Mouse (Mus musculus) liver, embryonic 12.5 days (tissue): ENCODE data around the gene Psmb5. TPM values are rescaled to one million over a fixed set of nuclear protein-coding genes. Genes with fewer than 3 reads are reported as not detected.

Source experiments
- ATAC-seq: fragments of 200-750 bp; cut with Nextera tagmentation; 2 replicates; pipeline ENCODE4 v1.8.0; 2017; ENCODE audit warnings: moderate number of reproducible peaks, mild to moderate bottlenecking, moderate library complexity
- H3K27ac ChIP-seq: fragments of 300-500 bp; sonication (generic); 2 replicates; pipeline ENCODE4 v1.5.1; 2016; ENCODE audit warnings: mild to moderate bottlenecking
- H3K27me3 ChIP-seq: fragments of 300-500 bp; sonication (generic); replicated peaks from 2 replicates; pipeline ENCODE4 v1.6.1; 2016; ENCODE audit warnings: mild to moderate bottlenecking, moderate library complexity
- H3K36me3 ChIP-seq: fragments of 300-500 bp; sonication (generic); 2 replicates; pipeline ENCODE4 v1.6.1; 2016; ENCODE audit warnings: mild to moderate bottlenecking, moderate library complexity
- H3K4me1 ChIP-seq: fragments of 300-500 bp; sonication (generic); 2 replicates; pipeline ENCODE4 v1.6.1; 2016
- H3K4me2 ChIP-seq: fragments of 300-500 bp; sonication (generic); 2 replicates; pipeline ENCODE4 v1.6.1; 2016; ENCODE audit warnings: mild to moderate bottlenecking, moderate library complexity
- H3K4me3 ChIP-seq: fragments of 300-500 bp; sonication (generic); 2 replicates; pipeline ENCODE4 v1.5.1; 2016; ENCODE audit warnings: mild to moderate bottlenecking, moderate library complexity
- H3K9ac ChIP-seq: fragments of 300-500 bp; sonication (generic); 2 replicates; pipeline ENCODE4 v1.6.1; 2016; ENCODE audit warnings: mild to moderate bottlenecking, moderate library complexity
- H3K9me3 ChIP-seq: fragments of 300-500 bp; sonication (generic); replicated peaks from 2 replicates; pipeline ENCODE4 v1.6.1; 2016; ENCODE audit warnings: mild to moderate bottlenecking, moderate library complexity
- WGBS: fragments of 180-500 bp; shearing (Covaris S2); methylation state at CpG from one replicate; pipeline ENCODE4 v1.1.7; 2016; ENCODE audit not compliant: insufficient replicate concordance; 5-methylcytosine and 5-hydroxymethylcytosine counted together
- polyA plus RNA-seq: library from polyadenylated mRNA; unstranded; fragments of >200 nt; fragmentation: Nextera tagmentation; extraction: Ambion mirVana; gene quantifications from 2 replicates; pipeline ENCODE4 v1.2.1, GENCODE M21; 2016

Gene Psmb5
- polyA plus RNA-seq, 1 experiment from 2014 or later = 292 TPM

DNA sequence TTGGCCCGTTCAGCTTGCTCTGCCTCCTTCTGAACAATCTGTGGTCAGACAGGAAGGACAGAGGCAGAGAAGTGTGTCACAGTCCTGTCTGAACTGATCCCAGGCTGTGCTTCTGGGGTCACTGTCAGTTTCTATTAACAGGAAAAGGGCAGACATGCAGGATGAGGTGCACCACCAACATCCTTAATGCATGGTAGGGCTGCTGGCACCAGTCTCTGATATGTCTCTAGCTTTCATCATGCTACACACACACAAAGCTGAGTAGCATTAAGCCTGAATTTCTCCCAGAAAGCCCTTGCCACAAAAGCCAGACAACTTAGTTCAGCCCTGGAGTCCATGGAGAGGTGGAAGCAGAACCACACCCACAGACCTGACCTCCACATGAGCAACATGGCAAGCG lies 25.2 kb upstream of the Psmb5 start:
- peaks cover 25% of the 10 kb centered on the region for H3K27me3 ChIP-seq
- 89% methylated on average over 2 of the region's 2 CpGs for WGBS
- H3K9ac ChIP-seq = no peak overlapping the region
- H3K9me3 ChIP-seq = no peaks in the 10 kb centered on the region
- H3K36me3 ChIP-seq = peaks cover 61% of the 10 kb centered on the region
- no peak for ATAC-seq
- H3K4me2 ChIP-seq = no peak overlapping the region
- no peak overlapping the region for H3K4me3 ChIP-seq
- H3K27ac ChIP-seq = no peak overlapping the region
- H3K4me1 ChIP-seq = peaks cover 23% of the 10 kb centered on the region

DNA sequence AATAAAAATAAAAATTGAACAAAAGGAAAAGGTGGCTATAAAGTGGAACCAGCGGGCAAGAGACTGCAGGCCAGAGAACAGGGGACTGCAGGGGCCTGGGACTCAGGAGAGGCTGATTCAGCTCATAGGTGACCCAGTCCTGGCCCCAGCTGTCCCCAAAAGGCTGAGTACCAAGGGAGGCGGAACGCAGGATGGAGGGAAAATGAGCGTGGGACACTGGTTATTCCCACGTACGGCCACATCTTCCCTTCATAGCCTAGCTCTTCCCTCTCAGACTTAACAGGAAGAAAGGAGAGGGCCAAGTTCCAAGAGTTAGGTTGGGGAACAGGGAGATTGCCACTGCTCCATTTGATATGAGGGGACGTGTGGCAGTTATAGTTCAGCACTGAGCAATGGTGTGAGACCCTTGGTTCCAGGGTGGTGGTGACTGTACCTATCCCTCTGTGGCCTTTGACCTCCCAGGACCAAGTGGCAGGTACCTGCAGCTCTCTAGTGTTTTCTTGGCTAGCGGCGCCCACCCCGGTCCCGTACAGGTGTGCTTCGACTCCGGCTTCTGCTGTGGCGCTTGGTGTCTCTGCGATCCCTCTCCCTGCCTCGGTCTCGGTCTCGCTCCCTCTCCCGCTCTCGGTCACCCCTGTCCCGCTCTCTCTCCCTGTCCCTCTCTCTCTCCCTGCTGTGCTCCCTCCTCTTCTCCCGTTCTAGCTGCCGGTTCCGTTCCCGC lies 24.6 kb upstream of the Psmb5 start:
- 87% methylated on average over 25 of the region's 25 CpGs for WGBS

DNA sequence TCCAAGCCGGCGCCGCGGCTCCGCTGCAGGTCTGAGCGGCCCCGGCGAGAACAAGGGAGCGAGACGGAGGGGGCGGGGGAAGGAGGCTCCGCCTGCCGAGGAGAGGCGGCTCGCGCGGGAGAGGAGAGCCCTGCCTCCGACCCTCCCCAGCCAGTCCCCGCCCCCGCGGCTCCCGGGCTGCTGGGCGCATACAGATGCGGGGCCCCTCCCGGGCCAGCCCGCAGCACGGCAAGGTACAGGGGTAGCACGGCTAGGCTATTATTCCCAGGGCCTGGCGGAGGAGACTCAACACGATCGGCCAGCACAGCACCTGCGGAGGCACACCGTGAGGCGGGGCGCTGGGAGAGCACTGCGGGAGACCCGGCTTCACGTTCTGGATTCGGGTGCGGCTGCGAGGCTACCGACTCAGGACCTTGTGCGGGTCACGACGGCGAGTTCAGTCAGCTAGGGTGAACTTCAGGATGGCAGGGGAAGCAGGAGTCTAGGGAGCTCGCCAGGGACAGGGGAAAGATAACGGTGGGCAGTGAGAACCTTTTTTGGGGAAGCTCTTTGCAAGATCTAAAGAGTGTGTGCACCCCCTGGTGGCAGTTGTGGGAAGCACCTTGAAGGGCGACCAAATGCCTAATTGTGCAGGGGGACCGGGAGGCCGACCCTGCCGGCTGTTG lies 23.6 kb upstream of the Psmb5 start, which contains the start of gene Cdh24:
Cdh24 (minus strand) TSS at position 60 of the 665 bp plus-strand sequence.
- WGBS = under 1% methylated on average over 51 of the region's 52 CpGs
- Histone ChIP-seq H3K27me3 (peaks cover 25% of the 10 kb centered on the region), H3K9me3 (no peaks in the 10 kb centered on the region), H3K27ac (peak within 1 kb of the TSS; percentile 75), H3K4me3 (peak within 1 kb of the TSS; percentile 71), H3K4me1 (peaks cover 20% of the 10 kb centered on the region), H3K9ac (peak within 1 kb of the TSS; percentile 80), H3K36me3 (peaks cover 49% of the 10 kb centered on the region), H3K4me2 (peak within 1 kb of the TSS; percentile 100)
- peak; percentile 93 for ATAC-seq

More for the DNA sequence above, 24.6 kb upstream of the Psmb5 start:
- ATAC-seq = no peak
- H3K27ac ChIP-seq = no peak overlapping the region
- no peak overlapping the region for H3K9ac ChIP-seq
- peaks cover 56% of the 10 kb centered on the region for H3K36me3 ChIP-seq
- no peak overlapping the region for H3K4me3 ChIP-seq
- H3K4me2 ChIP-seq = peak overlapping the region; percentile 100; the same call in 1 of the 2 replicates
- peaks cover 25% of the 10 kb centered on the region for H3K27me3 ChIP-seq
- H3K4me1 ChIP-seq = peaks cover 20% of the 10 kb centered on the region
- H3K9me3 ChIP-seq = no peaks in the 10 kb centered on the region

DNA sequence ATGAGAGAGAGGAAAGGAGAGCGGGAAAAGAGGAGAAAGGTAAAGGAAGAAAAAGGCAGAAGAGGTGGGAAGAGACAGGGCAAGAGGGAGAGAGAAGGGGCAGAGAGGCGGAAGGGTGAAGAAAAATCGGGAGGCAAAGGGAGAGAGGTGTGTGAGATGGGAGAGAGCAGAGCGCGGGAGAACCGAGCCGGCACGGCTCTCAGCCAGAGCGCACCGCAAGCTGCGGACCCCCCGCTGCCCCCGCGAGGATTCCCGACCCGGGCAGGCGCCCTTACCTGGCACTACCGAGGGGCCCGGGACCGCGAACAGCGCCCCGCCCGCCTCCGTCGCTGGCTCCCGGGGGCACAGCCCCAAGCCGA lies 23.1 kb upstream of the Psmb5 start, which contains the start of gene Gm17606:
Gm17606 (plus strand) TSS at position 7 of the 359 bp plus-strand sequence.
- Histone ChIP-seq H3K36me3 (peaks cover 47% of the 10 kb centered on the region), H3K4me2 (peak within 1 kb of the TSS; percentile 100), H3K4me3 (peak within 1 kb of the TSS; percentile 71), H3K4me1 (peaks cover 20% of the 10 kb centered on the region), H3K27ac (peak within 1 kb of the TSS; percentile 75), H3K9me3 (no peaks in the 10 kb centered on the region), H3K9ac (peak within 1 kb of the TSS; percentile 80), H3K27me3 (peaks cover 25% of the 10 kb centered on the region)
- ATAC-seq = no peak
- 1% methylated on average over 19 of the region's 28 CpGs for WGBS

DNA sequence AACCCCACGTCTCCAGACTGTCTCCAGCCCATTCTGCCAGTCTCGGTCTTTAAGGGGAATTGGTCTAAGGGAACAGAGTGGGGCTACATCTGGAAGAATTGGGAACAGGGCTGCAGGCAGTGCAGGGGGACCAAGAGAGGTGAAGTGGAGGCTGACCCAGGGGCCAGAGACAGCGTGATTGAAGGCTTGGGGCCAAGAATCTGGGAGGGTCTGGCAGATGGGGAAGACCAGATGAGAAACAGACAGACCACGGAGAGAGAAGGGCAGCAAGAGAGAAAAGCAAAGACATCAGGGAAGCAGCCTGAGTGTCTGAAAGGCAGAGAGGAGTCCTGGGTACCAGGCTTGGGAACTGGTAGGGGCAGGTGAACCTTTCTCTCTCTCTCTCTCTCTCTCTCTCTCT lies 22.3 kb upstream of the Psmb5 start:
- H3K27me3 ChIP-seq = peaks cover 25% of the 10 kb centered on the region
- peaks cover 20% of the 10 kb centered on the region for H3K4me1 ChIP-seq
- no peak overlapping the region for H3K27ac ChIP-seq
- H3K9me3 ChIP-seq = no peaks in the 10 kb centered on the region
- H3K9ac ChIP-seq = peak overlapping the region; percentile 80; the same call in 1 of the 2 replicates
- peaks cover 43% of the 10 kb centered on the region for H3K36me3 ChIP-seq
- H3K4me2 ChIP-seq = peak overlapping the region; percentile 100
- no peak for ATAC-seq
- H3K4me3 ChIP-seq = no peak overlapping the region
- 43% methylated on average over 4 of the region's 4 CpGs for WGBS

DNA sequence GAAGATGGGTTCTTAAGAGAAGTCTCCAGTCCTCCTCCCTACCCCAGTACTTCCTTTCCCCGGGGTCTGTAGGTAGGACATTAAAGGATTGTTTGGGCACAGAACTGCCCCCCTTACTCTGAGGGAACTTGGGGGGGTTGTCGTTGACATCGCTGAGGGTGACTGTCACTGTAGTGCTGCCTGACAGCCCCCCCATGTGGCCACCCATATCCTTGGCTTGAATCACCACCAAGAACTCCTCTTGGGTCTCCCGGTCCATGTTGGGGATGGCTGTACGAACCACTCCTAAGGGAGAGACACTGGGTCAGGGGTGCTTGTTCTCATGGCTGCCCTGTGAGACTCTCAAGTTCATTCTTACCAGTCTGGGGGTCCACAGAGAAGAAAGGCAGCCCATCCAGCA lies 20.4 kb upstream of the Psmb5 start:
- Histone ChIP-seq H3K4me3 (no peak overlapping the region), H3K36me3 (peaks cover 27% of the 10 kb centered on the region), H3K4me2 (no peak overlapping the region), H3K27ac (no peak overlapping the region), H3K27me3 (peaks cover 25% of the 10 kb centered on the region), H3K4me1 (peaks cover 20% of the 10 kb centered on the region), H3K9me3 (no peaks in the 10 kb centered on the region), H3K9ac (no peak overlapping the region)
- WGBS = 75% methylated on average over 5 of the region's 5 CpGs
- ATAC-seq = no peak

DNA sequence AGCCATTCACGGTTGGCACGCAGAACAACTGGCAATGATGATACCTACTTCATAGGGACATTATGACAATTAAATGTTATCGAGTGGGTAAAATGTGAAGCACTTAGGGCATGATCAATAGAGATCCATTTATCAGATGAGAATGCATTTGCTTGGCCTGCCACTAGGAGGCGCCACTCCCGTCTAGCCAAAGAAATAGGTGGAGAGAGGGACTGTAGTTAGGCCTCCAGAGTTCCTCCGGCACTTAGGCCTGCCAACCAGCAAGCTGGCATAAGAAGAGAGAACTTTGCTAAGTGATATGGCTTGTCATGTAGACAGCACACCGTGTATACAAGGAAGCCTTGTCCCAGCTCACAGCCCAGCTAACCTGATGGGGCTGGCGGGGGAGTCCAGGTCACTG lies 19.1 kb upstream of the Psmb5 start:
- no peak overlapping the region for H3K27ac ChIP-seq
- peaks cover 20% of the 10 kb centered on the region for H3K4me1 ChIP-seq
- H3K9me3 ChIP-seq = no peaks in the 10 kb centered on the region
- H3K9ac ChIP-seq = no peak overlapping the region
- H3K36me3 ChIP-seq = peaks cover 27% of the 10 kb centered on the region
- H3K4me3 ChIP-seq = no peak overlapping the region
- no peak overlapping the region for H3K4me2 ChIP-seq
- H3K27me3 ChIP-seq = peaks cover 25% of the 10 kb centered on the region
- WGBS = 46% methylated on average over 8 of the region's 8 CpGs
- ATAC-seq = no peak

DNA sequence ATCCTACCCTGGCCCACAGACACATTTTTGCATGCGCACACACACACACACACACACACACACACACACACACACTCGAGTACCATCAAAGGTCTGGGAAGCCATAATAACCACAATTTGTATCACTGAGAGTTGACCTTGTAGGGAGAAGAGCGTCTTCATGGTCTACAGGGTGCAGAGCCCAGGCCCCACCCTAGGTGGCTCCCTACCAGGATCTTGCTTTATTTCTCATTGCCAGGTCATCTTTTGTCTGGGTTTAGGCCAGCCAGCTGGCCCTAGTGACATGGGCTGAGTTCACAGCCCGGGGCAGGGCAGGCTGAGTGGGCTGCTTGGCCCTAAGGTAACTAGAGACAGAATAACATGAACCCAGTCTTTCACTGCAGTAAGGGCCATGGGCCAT lies 16.4 kb upstream of the Psmb5 start:
- Histone ChIP-seq H3K27ac (no peak overlapping the region), H3K4me1 (0 out of 2 replicates have a peak, but pooled peaks cover 4% of the 10 kb centered on the region), H3K36me3 (peaks cover 30% of the 10 kb centered on the region), H3K4me2 (no peak overlapping the region), H3K27me3 (peaks cover 6% of the 10 kb centered on the region), H3K9ac (no peak overlapping the region), H3K9me3 (no peaks in the 10 kb centered on the region), H3K4me3 (no peak overlapping the region)
- WGBS = 68% methylated on average over 4 of the region's 4 CpGs
- ATAC-seq = no peak

DNA sequence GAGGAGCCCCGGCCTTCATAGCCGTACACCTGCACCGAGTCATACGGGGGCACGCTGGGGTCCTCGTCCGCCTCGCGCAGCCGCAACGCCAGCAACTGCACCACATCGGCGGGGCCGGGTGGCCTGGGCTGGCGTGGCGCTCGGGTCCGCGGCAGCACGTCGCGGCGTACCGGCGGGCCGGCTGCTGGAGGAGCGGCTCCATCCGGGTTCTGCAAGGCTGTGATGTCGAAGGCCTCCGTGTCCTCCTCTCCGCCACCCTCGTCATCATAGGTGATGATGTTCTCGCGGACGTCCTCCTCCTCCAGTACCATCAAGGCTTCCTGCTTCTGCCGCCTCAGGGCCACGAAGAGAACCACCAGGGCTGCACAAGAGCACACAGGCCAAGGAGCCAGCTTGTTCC lies 14.4 kb upstream of the Psmb5 start:
- 0 out of 2 replicates have a peak, but pooled peaks cover 4% of the 10 kb centered on the region for H3K4me1 ChIP-seq
- WGBS = 91% methylated on average over 37 of the region's 37 CpGs
- no peak overlapping the region for H3K27ac ChIP-seq
- no peak overlapping the region for H3K4me2 ChIP-seq
- H3K4me3 ChIP-seq = no peak overlapping the region
- peaks cover 28% of the 10 kb centered on the region for H3K36me3 ChIP-seq
- ATAC-seq = no peak
- no peaks in the 10 kb centered on the region for H3K9me3 ChIP-seq
- 0 out of 2 replicates have a peak, but pooled peaks cover 4% of the 10 kb centered on the region for H3K27me3 ChIP-seq
- H3K9ac ChIP-seq = no peak overlapping the region

DNA sequence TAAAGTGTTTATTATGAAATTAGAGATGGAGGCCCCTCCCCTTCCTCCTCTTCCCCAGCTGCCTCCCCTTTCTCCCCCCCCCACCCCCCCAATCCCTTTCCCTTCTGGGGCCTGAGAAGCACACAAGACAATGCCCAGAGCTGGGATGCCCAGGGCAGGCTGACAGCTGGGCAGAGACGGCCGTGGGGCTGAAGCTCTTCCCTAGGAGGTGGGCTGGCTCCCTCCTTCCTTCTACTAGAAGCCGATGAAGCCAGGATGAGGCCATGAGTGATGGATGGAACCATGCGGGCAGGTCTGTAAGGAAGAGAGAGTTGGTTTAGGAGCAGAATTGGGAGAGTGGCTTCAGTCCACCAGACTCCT lies 13.4 kb upstream of the Psmb5 start:
- Histone ChIP-seq H3K36me3 (peaks cover 26% of the 10 kb centered on the region), H3K27me3 (peaks cover 14% of the 10 kb centered on the region), H3K4me2 (no peak overlapping the region), H3K4me3 (no peak overlapping the region), H3K9me3 (no peaks in the 10 kb centered on the region), H3K27ac (no peak overlapping the region), H3K9ac (no peak overlapping the region), H3K4me1 (0 out of 2 replicates have a peak, but pooled peaks cover 4% of the 10 kb centered on the region)
- ATAC-seq = no peak
- WGBS = 74% methylated on average over 4 of the region's 4 CpGs

DNA sequence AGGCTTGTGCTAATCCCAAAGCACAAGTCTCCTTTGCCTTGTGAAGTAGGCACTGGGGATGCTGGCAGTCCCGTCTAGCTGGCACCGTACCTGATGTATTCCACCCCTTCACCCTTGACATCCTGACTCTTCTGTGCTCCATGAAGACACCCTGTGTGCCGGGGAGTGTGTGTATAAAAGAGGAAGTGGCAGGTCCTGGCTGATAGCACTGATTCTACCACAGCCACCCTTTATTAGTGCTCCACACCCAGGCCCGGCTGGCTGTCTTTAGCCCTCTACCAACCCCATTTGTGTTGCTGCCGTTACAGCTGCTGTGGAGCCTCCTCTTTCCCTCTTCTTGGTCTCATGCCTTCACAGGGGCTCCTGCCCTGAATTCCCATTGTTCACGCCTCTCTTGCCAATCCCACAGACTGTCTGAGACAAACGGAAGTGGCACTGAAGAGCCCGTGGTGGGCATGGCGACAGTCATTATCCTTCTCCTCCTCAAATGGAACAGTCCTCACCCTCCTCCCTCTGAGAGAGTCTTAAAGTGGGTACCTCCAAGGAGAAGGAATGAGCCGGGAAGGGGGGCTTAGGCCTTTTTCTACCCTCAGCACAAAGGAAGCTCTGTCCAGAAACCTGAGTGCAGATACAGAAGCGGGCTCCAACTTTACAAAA lies 12.9 kb upstream of the Psmb5 start:
- 0 out of 2 replicates have a peak, but pooled peaks cover 4% of the 10 kb centered on the region for H3K4me1 ChIP-seq
- WGBS = 58% methylated on average over 11 of the region's 11 CpGs
- H3K27me3 ChIP-seq = peaks cover 19% of the 10 kb centered on the region
- no peaks in the 10 kb centered on the region for H3K9me3 ChIP-seq
- H3K4me3 ChIP-seq = no peak overlapping the region
- no peak overlapping the region for H3K9ac ChIP-seq
- peaks cover 20% of the 10 kb centered on the region for H3K36me3 ChIP-seq
- H3K4me2 ChIP-seq = no peak overlapping the region
- ATAC-seq = no peak; the same call in 1 of the 2 replicates
- H3K27ac ChIP-seq = no peak overlapping the region

DNA sequence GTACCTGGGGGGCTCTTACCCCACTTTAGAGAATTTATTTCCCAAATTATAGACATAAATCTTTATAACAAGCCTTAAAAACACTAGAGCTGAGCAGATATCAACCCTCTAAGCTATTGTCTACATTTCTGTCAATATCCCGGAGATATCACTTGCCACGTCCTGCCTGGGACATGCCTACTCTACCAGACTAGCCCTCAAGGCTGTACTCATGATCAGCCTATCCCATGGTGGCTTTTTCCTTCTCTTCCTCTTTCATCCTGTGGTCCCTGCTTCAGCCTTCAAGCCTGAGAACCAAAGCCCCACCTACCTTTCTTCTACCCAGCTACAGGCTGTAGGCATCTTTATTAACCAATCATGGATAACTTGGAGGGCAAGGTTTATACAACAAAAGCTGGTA lies 12.0 kb upstream of the Psmb5 start:
- Histone ChIP-seq H3K36me3 (peaks cover 19% of the 10 kb centered on the region), H3K27ac (no peak overlapping the region), H3K9ac (no peak overlapping the region), H3K4me2 (no peak overlapping the region), H3K9me3 (no peaks in the 10 kb centered on the region), H3K4me1 (0 out of 2 replicates have a peak, but pooled peaks cover 4% of the 10 kb centered on the region), H3K27me3 (peaks cover 28% of the 10 kb centered on the region), H3K4me3 (no peak overlapping the region)
- 65% methylated on average over 2 of the region's 2 CpGs for WGBS
- no peak for ATAC-seq
